Mouse (Mus musculus) cerebellum, adult 2 months (tissue): ENCODE data around the gene Tesk2.

ENCODE experiments used
- CTCF ChIP-seq: fragments of 200-500 bp; IDR thresholded peaks from 2 replicates; pipeline ENCODE4 v1.5.1; 2011; ENCODE audit warnings: low read depth, mild to moderate bottlenecking, control low read depth, low read length, moderate library complexity, borderline replicate concordance; ENCODE audit not compliant: insufficient read depth
- POLR2A ChIP-seq: fragments of 200-500 bp; IDR thresholded peaks from 2 replicates; pipeline ENCODE4 v1.6.1; 2011; ENCODE audit warnings: low read length, control low read depth, borderline replicate concordance; ENCODE audit not compliant: insufficient read depth

- TF ChIP-seq CTCF, result no peak
- no peak for TF ChIP-seq POLR2A
Measured at GRCm38 (mm10) chr4:116782171-116782570, 61.4 kb downstream of the Tesk2 start.
